Mouse (Mus musculus): ENCODE measurements around the gene Gm7792. TPM values are rescaled to one million over a fixed set of nuclear protein-coding genes. Genes with fewer than 3 reads are reported as not detected.
"Not testable (repeated sequence)": the region's sequence is repeated elsewhere in the genome, so short reads cannot be mapped to it uniquely, and the experiment has no call there.

Gene Gm7792
- polyA plus RNA-seq (2012; ENCODE audit: insufficient read depth, insufficient read length, low replicate concordance, missing spikeins): not detected in 2 replicates

GRCm38 (mm10) chr5:93843476-93843875 lies at the start of gene Gm7792:
TSS of gene Gm7792 (plus strand) at chr5:93843776.
- not testable (repeated sequence) for H3K4me1 ChIP-seq (ENCODE audit: control insufficient read depth, insufficient read depth, low read length); H3K4me3 ChIP-seq (ENCODE audit: insufficient read depth, low read depth, low read length); H3K27ac ChIP-seq (ENCODE audit: insufficient read depth, low read depth, low read length)
- 94% methylated on average over 1 of the region's 2 CpGs for WGBS

Other genes starting within 250 kb of the Gm7792 start
- gene C87414, start 172.2 kb upstream of the Gm7792 start, polyA plus RNA-seq (2012; ENCODE audit: insufficient read depth, insufficient read length, low replicate concordance, missing spikeins): not detected in 2 replicates
- gene Gm16429, start 85.3 kb downstream of the Gm7792 start, polyA plus RNA-seq (2012; ENCODE audit: insufficient read depth, insufficient read length, low replicate concordance, missing spikeins): not detected in 2 replicates
- gene BC061212, start 226.8 kb downstream of the Gm7792 start, polyA plus RNA-seq (2012; ENCODE audit: insufficient read depth, insufficient read length, low replicate concordance, missing spikeins): not detected in 2 replicates
- gene Gm6351, start 232.6 kb downstream of the Gm7792 start, polyA plus RNA-seq (2012; ENCODE audit: insufficient read depth, insufficient read length, low replicate concordance, missing spikeins): not detected in 2 replicates